Mouse (Mus musculus) limb, embryonic 14.5 days (tissue): ENCODE data around the gene Cdc45. TPM values are rescaled to one million over a fixed set of nuclear protein-coding genes. Genes with fewer than 3 reads are reported as not detected.
"Not testable (repeated sequence)": the region's sequence is repeated elsewhere in the genome, so short reads cannot be mapped to it uniquely, and the experiment has no call there.

Source experiments
- ATAC-seq: fragments of 200-750 bp; cut with Nextera tagmentation; 2 replicates; pipeline ENCODE4 v1.8.0; 2017; ENCODE audit warnings: low read depth, moderate number of reproducible peaks, moderate TSS enrichment; ENCODE audit not compliant: low FRiP score
- DNase-seq: peaks from one replicate; pipeline ENCODE4 v3.0.0-alpha.2; 2015; ENCODE audit warnings: low spot score
- H3K27ac ChIP-seq: fragments of 300-500 bp; sonication (generic); replicated peaks from 2 replicates; pipeline ENCODE4 v1.5.1; 2014; ENCODE audit warnings: low read depth, mild to moderate bottlenecking, low read length, moderate library complexity, mixed read lengths
- H3K27me3 ChIP-seq: fragments of 300-500 bp; sonication (generic); 2 replicates; pipeline ENCODE4 v1.6.1; 2014; ENCODE audit warnings: low read length, mixed read lengths; ENCODE audit not compliant: control insufficient read depth, insufficient read depth
- H3K36me3 ChIP-seq: fragments of 300-500 bp; sonication (generic); 2 replicates; pipeline ENCODE4 v1.6.1; 2014; ENCODE audit warnings: mild to moderate bottlenecking, low read length, moderate library complexity, mixed read lengths; ENCODE audit not compliant: control insufficient read depth, insufficient read depth
- H3K4me1 ChIP-seq: fragments of 300-500 bp; sonication (generic); 2 replicates; pipeline ENCODE4 v1.6.1; 2014; ENCODE audit warnings: antibody characterized with exemption, low read length, mixed read lengths; ENCODE audit not compliant: control insufficient read depth, insufficient read depth
- H3K4me2 ChIP-seq: fragments of 300-500 bp; sonication (generic); replicated peaks from 2 replicates; pipeline ENCODE4 v1.6.1; 2014; ENCODE audit warnings: low read depth, mild to moderate bottlenecking, low read length, moderate library complexity; ENCODE audit not compliant: severe bottlenecking
- H3K4me3 ChIP-seq: fragments of 300-500 bp; sonication (generic); replicated peaks from 2 replicates; pipeline ENCODE4 v1.5.1; 2014; ENCODE audit warnings: low read length
- H3K9ac ChIP-seq: fragments of 300-500 bp; sonication (generic); 2 replicates; pipeline ENCODE4 v1.6.1; 2014; ENCODE audit warnings: mild to moderate bottlenecking, low read depth, low read length, moderate library complexity; ENCODE audit not compliant: severe bottlenecking
- H3K9me3 ChIP-seq: fragments of 300-500 bp; sonication (generic); 2 replicates; pipeline ENCODE4 v1.6.1; 2016; ENCODE audit warnings: low read length; ENCODE audit not compliant: control insufficient read depth
- POLR2A ChIP-seq: fragments of 200-500 bp; IDR thresholded peaks from 2 replicates; pipeline ENCODE4 v1.8.0; 2012; ENCODE audit warnings: inconsistent platforms, mild to moderate bottlenecking, moderate library complexity, borderline replicate concordance; ENCODE audit not compliant: insufficient read depth, insufficient read length; ENCODE audit errors: extremely low read depth
- WGBS: fragments of 180-500 bp; shearing (Covaris S2); extraction: QIAGEN DNeasy Blood & Tissue Kit; methylation state at CpG from one replicate; pipeline ENCODE4 v1.1.7; 2014; 5-methylcytosine and 5-hydroxymethylcytosine counted together
- polyA plus RNA-seq, 2 experiments: library from polyadenylated mRNA; depleted of rRNA in 1 of 2; stranded (reverse) in 1 of 2; unstranded in 1 of 2; fragments of >200 nt; fragmentation: Nextera tagmentation in 1 of 2; extraction: Ambion mirVana in 1 of 2; gene quantifications; 2 replicates each; pipeline versions ENCODE4 v1.2.1 to v1.2.3; 2012 to 2014

Cdc45 gene
- polyA plus RNA-seq (2012; rRNA removed) (52.5 and 53.2 TPM in 2 replicates), polyA plus RNA-seq (2014; fragmentation: Nextera tagmentation; extraction: Ambion mirVana) (36.8 and 39.8 TPM in 2 replicates)

DNA sequence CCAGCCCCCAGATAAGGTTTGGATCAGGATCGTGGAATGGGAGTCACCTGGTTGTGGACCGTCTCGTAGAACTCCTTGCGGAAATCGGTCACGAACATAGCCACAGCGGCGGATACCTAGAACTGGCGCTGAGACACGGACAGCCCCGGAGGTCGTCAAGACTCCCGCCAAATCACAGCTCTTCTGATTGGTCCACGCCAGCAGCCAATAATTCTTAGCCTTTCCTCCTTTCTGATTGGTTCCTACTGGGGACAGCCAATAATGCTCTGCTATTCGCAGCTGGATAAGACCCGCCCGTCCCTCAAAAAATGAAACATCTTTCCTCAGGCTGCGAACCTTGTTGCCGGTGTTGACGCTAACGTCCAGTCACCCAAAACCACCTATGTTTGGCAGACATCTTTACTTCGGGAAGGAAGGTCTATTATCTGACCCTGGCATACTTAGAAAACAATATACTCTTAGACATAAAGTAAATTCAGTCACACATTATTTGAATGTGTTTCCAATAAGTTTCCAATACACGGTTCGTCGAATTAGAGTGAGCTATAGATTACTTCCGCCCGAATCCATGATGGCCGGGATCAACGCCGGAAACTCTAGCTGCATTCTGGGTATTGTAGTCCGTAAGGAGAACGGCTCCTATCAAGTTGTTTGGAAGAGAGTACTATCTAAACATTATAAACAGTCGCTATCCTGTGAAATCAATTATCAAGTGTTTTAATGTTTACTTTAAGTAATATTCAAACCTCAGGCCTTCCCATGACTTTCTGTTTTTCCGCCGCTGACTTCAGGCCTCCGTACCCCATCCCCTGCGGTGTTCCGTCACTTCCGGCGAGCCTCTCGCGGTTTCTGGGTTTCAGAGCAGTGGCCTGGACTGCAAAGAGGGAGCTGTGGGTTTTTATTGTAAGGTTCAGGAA lies at the start of gene Cdc45, which contains the start of gene Ufd1:
Gene Cdc45 (minus strand): TSS at position 520 of the 917 bp plus-strand sequence.
Gene Ufd1 (plus strand): TSS at position 312 of the 917 bp plus-strand sequence.
- H3K27ac ChIP-seq = peak within 1 kb of the TSS; percentile 76
- H3K9me3 ChIP-seq = no peaks in the 10 kb centered on the region
- H3K36me3 ChIP-seq = peaks cover 45% of the 10 kb centered on the region
- peaks cover 12% of the 10 kb centered on the region; the same call in 1 of the 2 replicates for H3K4me1 ChIP-seq
- DNase-seq (peak; percentile 97), ATAC-seq (peak; percentile 98)
- TF ChIP-seq POLR2A = peak; percentile 63; the same call in 1 of the 2 replicates
- peak within 1 kb of the TSS; percentile 91 for H3K4me2 ChIP-seq
- H3K4me3 ChIP-seq = peak within 1 kb of the TSS; percentile 74
- peak within 1 kb of the TSS; percentile 90 for H3K9ac ChIP-seq
- under 1% methylated on average over 42 of the region's 42 CpGs for WGBS
- H3K27me3 ChIP-seq = no peaks in the 10 kb centered on the region

- WGBS = 57% methylated on average over 1 of the region's 1 CpGs
- H3K36me3 ChIP-seq = no peaks in the 10 kb centered on the region
Measured at GRCm38 (mm10) chr16:18860186-18860585, 48.4 kb upstream of the Cdc45 start.

DNA sequence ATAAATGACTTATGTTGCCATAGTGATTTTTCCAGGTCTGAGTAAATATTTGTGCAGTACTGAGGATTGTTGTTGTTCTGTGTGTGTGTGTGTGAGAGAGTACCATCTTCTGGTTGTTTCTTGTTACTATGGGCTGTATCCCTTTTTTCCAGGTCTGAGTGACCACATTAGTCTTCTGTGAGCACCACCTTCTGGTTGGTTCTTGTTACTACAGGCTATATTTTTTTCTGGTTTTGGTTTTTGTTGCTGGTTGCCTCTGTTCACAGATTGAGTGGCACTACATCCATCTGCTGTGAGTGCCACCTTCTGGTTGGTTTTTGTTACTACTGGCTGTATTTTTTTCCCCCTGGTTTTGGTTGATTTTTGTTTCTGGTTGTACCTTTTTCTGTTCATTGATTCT lies 46.8 kb upstream of the Cdc45 start:
- no peak overlapping the region for H3K4me2 ChIP-seq
- ATAC-seq = no peak
- H3K4me3 ChIP-seq = no peak overlapping the region
- H3K9ac ChIP-seq = no peak overlapping the region
- no peak for TF ChIP-seq POLR2A
- no peaks in the 10 kb centered on the region for H3K9me3 ChIP-seq
- H3K27ac ChIP-seq = no peak overlapping the region
- no peaks in the 10 kb centered on the region for H3K36me3 ChIP-seq
- H3K4me1 ChIP-seq = no peaks in the 10 kb centered on the region
- peak; percentile 60 for DNase-seq
- H3K27me3 ChIP-seq = no peaks in the 10 kb centered on the region

More at GRCm38 (mm10) chr16:18860186-18860585, 48.4 kb upstream of the Cdc45 start:
- TF ChIP-seq POLR2A = no peak
- no peaks in the 10 kb centered on the region for H3K27me3 ChIP-seq
- no peak overlapping the region for H3K4me2 ChIP-seq
- H3K9me3 ChIP-seq = no peaks in the 10 kb centered on the region
- ATAC-seq (no peak), DNase-seq (no peak)
- no peak overlapping the region for H3K27ac ChIP-seq
- H3K4me1 ChIP-seq = no peaks in the 10 kb centered on the region
- no peak overlapping the region for H3K9ac ChIP-seq
- H3K4me3 ChIP-seq = no peak overlapping the region

- not testable (repeated sequence) for H3K27ac ChIP-seq, H3K4me2 ChIP-seq, DNase-seq, H3K4me3 ChIP-seq, H3K36me3 ChIP-seq, ATAC-seq, H3K9me3 ChIP-seq, H3K27me3 ChIP-seq, H3K4me1 ChIP-seq, H3K9ac ChIP-seq
- WGBS = 90% methylated on average over 15 of the region's 17 CpGs
Measured at GRCm38 (mm10) chr16:18849521-18850190, 37.9 kb upstream of the Cdc45 start.

DNA sequence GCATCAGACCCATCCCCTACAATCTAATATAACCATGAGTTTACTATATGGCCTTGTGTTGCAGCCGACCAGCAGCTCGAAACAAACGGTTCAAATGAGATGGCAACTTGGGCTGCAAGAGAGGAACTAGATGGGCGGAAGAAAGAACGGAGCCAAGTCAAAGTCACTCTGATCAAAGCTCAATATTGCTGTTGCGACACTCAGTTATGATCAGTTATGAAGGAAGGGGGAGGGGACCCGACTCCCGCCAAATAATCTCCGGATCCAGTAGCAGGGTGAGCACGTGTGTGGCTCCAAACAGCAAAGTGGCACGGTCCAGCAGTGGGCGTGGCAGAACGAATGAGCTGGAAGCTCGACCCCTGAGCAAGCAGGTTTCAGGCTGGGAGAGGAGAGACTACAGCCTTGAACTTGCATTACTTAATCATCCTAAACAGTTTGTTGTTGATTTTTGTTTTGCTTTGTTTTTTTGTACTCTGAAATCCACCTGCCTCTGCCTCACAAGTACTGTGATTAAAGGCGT lies 34.6 kb upstream of the Cdc45 start:
- Histone ChIP-seq H3K9ac (no peak overlapping the region), H3K27ac (no peak overlapping the region), H3K4me1 (no peaks in the 10 kb centered on the region), H3K27me3 (no peaks in the 10 kb centered on the region), H3K9me3 (0 out of 2 replicates have a peak, but pooled peaks cover 5% of the 10 kb centered on the region), H3K36me3 (no peaks in the 10 kb centered on the region), H3K4me2 (no peak overlapping the region), H3K4me3 (no peak overlapping the region)
- ATAC-seq (no peak), DNase-seq (no peak)
- no peak for TF ChIP-seq POLR2A
- 91% methylated on average over 15 of the region's 15 CpGs for WGBS
